10 mouse cellular contexts compared by ENCODE assay signal in genomic region chr11:33958713-33959112, GRCm38 (mm10). TPM values are rescaled to one million over a fixed set of nuclear protein-coding genes. Genes with fewer than 3 reads are reported as not detected.
A peak's percentile ranks its signal among the peaks of the same experiment; 100 is the strongest.
DNase-seq lines count a peak whose midpoint lies in the region; ATAC-seq lines count a peak whose summit lies in the region.
"Had no signal": no experiment of that assay in that cellular context is flagged by ENCODE, and none has a peak within 500 bp of the region (broad histone marks: within the 10 kb centered on the region; RNA-seq: fewer than 3 reads in every experiment).

No protein-coding gene starts in this region.

- no peak overlapping the region for H3K27ac ChIP-seq in heart, embryonic 11.5 days (ENCODE audit: low read depth, low read length)
- H3K27ac ChIP-seq: hindbrain, embryonic 15.5 days; lung, embryonic 15.5 days had no signal

- peak; percentile 25 to 78 for DNase-seq in heart, adult 18-20 months
- peak; percentile 34 to 35 for DNase-seq in right cerebral cortex, adult 2 months (ENCODE audit: low spot score in 2 of 2)
- DNase-seq in right cerebral cortex, adult 18-20 months = no peak
- DNase-seq in ZHBTc4 (ENCODE audit: low read depth, low spot score) = peak; percentile 68
- peak; percentile 55 for DNase-seq in heart, postnatal 4 days
- DNase-seq in testis, postnatal 14 days (ENCODE audit: low spot score) = peak; percentile 33

- no peak overlapping the region for H3K4me2 ChIP-seq in heart, embryonic 11.5 days
- H3K4me2 ChIP-seq: hindbrain, embryonic 15.5 days; lung, embryonic 15.5 days had no signal

- no peaks in the 10 kb centered on the region for H3K27me3 ChIP-seq in heart, embryonic 11.5 days (ENCODE audit: control insufficient read depth, insufficient read depth, low read length)
- H3K27me3 ChIP-seq: hindbrain, embryonic 15.5 days; lung, embryonic 15.5 days had no signal

- no peak overlapping the region for H3K4me3 ChIP-seq in heart, embryonic 11.5 days (ENCODE audit: low read depth, low read length)
- H3K4me3 ChIP-seq: hindbrain, embryonic 15.5 days; lung, embryonic 15.5 days had no signal

- WGBS in heart, embryonic 11.5 days (ENCODE audit: insufficient replicate concordance) = 67% methylated on average over 8 of the region's 8 CpGs

- H3K36me3 ChIP-seq in heart, embryonic 11.5 days (ENCODE audit: control insufficient read depth, insufficient read depth, low read length) = no peaks in the 10 kb centered on the region
- H3K36me3 ChIP-seq: hindbrain, embryonic 15.5 days; lung, embryonic 15.5 days had no signal

- H3K4me1 ChIP-seq in heart, embryonic 11.5 days (ENCODE audit: control insufficient read depth, insufficient read depth, low read length) = peaks cover 8% of the 10 kb centered on the region
- H3K4me1 ChIP-seq: hindbrain, embryonic 15.5 days had no signal

- H3K9ac ChIP-seq in heart, embryonic 11.5 days (ENCODE audit: low read depth, low read length) = no peak overlapping the region
- H3K9ac ChIP-seq: hindbrain, embryonic 15.5 days; lung, embryonic 15.5 days had no signal

- ATAC-seq in heart, embryonic 11.5 days (replicated peaks; ENCODE audit: insufficient number of reproducible peaks, low FRiP score, low TSS enrichment) = no peak
- no peak for ATAC-seq in inflammation-experienced regulatory T-cells, adult 6 months

- H3K9me3 ChIP-seq in heart, embryonic 11.5 days (replicated peaks; ENCODE audit: control insufficient read depth, low read length) = no peaks in the 10 kb centered on the region
- H3K9me3 ChIP-seq: hindbrain, embryonic 15.5 days; lung, embryonic 15.5 days had no signal

RNA-seq across cellular contexts. Expression of gene Kcnmb1, which starts 4.1 kb away (rescaled TPM):
- under 1 TPM; 0.55 to 0.75 TPM for total RNA-seq in heart, adult 18-20 months (2021)
- polyA plus RNA-seq in heart, embryonic 11.5 days (2014; fragmentation: Nextera tagmentation; extraction: Ambion mirVana) = 6.8 and 7.3 TPM in 2 replicates
- 1 to 10 TPM in 1 of 2 experiments, under 1 TPM in 1; 0.86 to 1.0 TPM for total RNA-seq in heart, postnatal 4 days (2021)
- 1 to 10 TPM in 1 of 3 experiments, under 1 TPM in 2; 0.53 to 1.6 (median 0.66) TPM for polyA plus RNA-seq in inflammation-experienced regulatory T-cells, adult 6 months (2017; shearing (Covaris generic))

RNA-seq across cellular contexts. Expression of gene Kcnip1, which starts 34.2 kb away (rescaled TPM):
- total RNA-seq in heart, adult 18-20 months (2021) = under 1 TPM; 0.17 to 0.28 TPM
- polyA plus RNA-seq in heart, embryonic 11.5 days (2014; fragmentation: Nextera tagmentation; extraction: Ambion mirVana) = 0.44 and 0.77 TPM in 2 replicates
- total RNA-seq in heart, postnatal 4 days (2021) = not detected
- polyA plus RNA-seq in inflammation-experienced regulatory T-cells, adult 6 months (2017; shearing (Covaris generic)) = under 1 TPM in 1 of 3 experiments, not detected in 2; 0.58 TPM
